Mouse (Mus musculus): Measurements from ENCODE around the gene Tmem243. TPM values are rescaled to one million over a fixed set of nuclear protein-coding genes. Genes with fewer than 3 reads are reported as not detected.
A peak's percentile ranks its signal among the peaks of the same experiment; 100 is the strongest.

Tmem243 gene
- polyA plus RNA-seq, 2 experiments = 7.5 to 16.5 TPM

- ATAC-seq (ENCODE audit: low FRiP score, low read depth) (no peak), DNase-seq (ENCODE audit: low spot score) (no peak)
- no peaks in the 10 kb centered on the region for H3K9me3 ChIP-seq (ENCODE audit: control insufficient read depth, low read length)
- H3K4me2 ChIP-seq (replicated peaks; ENCODE audit: low read depth, low read length, severe bottlenecking) = no peak overlapping the region
- H3K4me1 ChIP-seq (ENCODE audit: control insufficient read depth, insufficient read depth, low read length) = no peaks in the 10 kb centered on the region
- no peak overlapping the region for H3K27ac ChIP-seq (replicated peaks; ENCODE audit: low read depth, low read length)
- no peak for TF ChIP-seq POLR2A (IDR thresholded peaks at IDR 0.05; ENCODE audit: borderline replicate concordance, extremely low read depth, insufficient read depth, insufficient read length)
- no peak overlapping the region for H3K4me3 ChIP-seq (replicated peaks; ENCODE audit: low read length)
- no peaks in the 10 kb centered on the region for H3K27me3 ChIP-seq (ENCODE audit: control insufficient read depth, insufficient read depth, low read length)
- 56% methylated on average over 5 of the region's 5 CpGs for WGBS
- no peaks in the 10 kb centered on the region for H3K36me3 ChIP-seq (ENCODE audit: control insufficient read depth, insufficient read depth, low read length)
- no peak overlapping the region for H3K9ac ChIP-seq (ENCODE audit: low read depth, low read length, severe bottlenecking)
Observed at GRCm38 (mm10) chr5:9108490-9108889, 8.0 kb downstream of the Tmem243 start.

- Histone ChIP-seq H3K27ac (replicated peaks; ENCODE audit: low read depth, low read length) (no peak overlapping the region), H3K4me2 (replicated peaks; ENCODE audit: low read depth, low read length, severe bottlenecking) (no peak overlapping the region), H3K4me3 (replicated peaks; ENCODE audit: low read length) (no peak overlapping the region), H3K4me1 (ENCODE audit: control insufficient read depth, insufficient read depth, low read length) (no peaks in the 10 kb centered on the region), H3K36me3 (ENCODE audit: control insufficient read depth, insufficient read depth, low read length) (no peaks in the 10 kb centered on the region), H3K9me3 (ENCODE audit: control insufficient read depth, low read length) (no peaks in the 10 kb centered on the region), H3K27me3 (ENCODE audit: control insufficient read depth, insufficient read depth, low read length) (no peaks in the 10 kb centered on the region), H3K9ac (ENCODE audit: low read depth, low read length, severe bottlenecking) (no peak overlapping the region)
- DNase-seq (ENCODE audit: low spot score) (no peak), ATAC-seq (ENCODE audit: low FRiP score, low read depth) (no peak)
- no peak for TF ChIP-seq POLR2A (IDR thresholded peaks at IDR 0.05; ENCODE audit: borderline replicate concordance, extremely low read depth, insufficient read depth, insufficient read length)
Observed at GRCm38 (mm10) chr5:9109582-9109981, 9.1 kb downstream of the Tmem243 start.

GRCm38 (mm10) chr5:9111285-9111684 lies 10.8 kb downstream of the Tmem243 start:
- H3K4me3 ChIP-seq (replicated peaks; ENCODE audit: low read length) = no peak overlapping the region
- ATAC-seq (ENCODE audit: low FRiP score, low read depth) = no peak

GRCm38 (mm10) chr5:9111759-9112158 lies 11.3 kb downstream of the Tmem243 start:
- no peak overlapping the region for H3K4me2 ChIP-seq (replicated peaks; ENCODE audit: low read depth, low read length, severe bottlenecking)
- no peak for TF ChIP-seq POLR2A (IDR thresholded peaks at IDR 0.05; ENCODE audit: borderline replicate concordance, extremely low read depth, insufficient read depth, insufficient read length)
- peak; percentile 62 for DNase-seq (ENCODE audit: low spot score)
- no peak overlapping the region for H3K27ac ChIP-seq (replicated peaks; ENCODE audit: low read depth, low read length)
- no peaks in the 10 kb centered on the region for H3K4me1 ChIP-seq (ENCODE audit: control insufficient read depth, insufficient read depth, low read length)
- no peaks in the 10 kb centered on the region for H3K9me3 ChIP-seq (ENCODE audit: control insufficient read depth, low read length)
- H3K27me3 ChIP-seq (ENCODE audit: control insufficient read depth, insufficient read depth, low read length) = no peaks in the 10 kb centered on the region
- no peak overlapping the region for H3K4me3 ChIP-seq (replicated peaks; ENCODE audit: low read length)
- H3K9ac ChIP-seq (ENCODE audit: low read depth, low read length, severe bottlenecking) = no peak overlapping the region
- H3K36me3 ChIP-seq (ENCODE audit: control insufficient read depth, insufficient read depth, low read length) = peaks cover 4% of the 10 kb centered on the region; the same call in 1 of the 2 replicates
- 25% methylated on average over 5 of the region's 5 CpGs for WGBS
- peak; percentile 53; the same call in 1 of the 2 replicates for ATAC-seq (ENCODE audit: low FRiP score, low read depth)

More at GRCm38 (mm10) chr5:9111285-9111684, 10.8 kb downstream of the Tmem243 start:
- Histone ChIP-seq H3K4me1 (ENCODE audit: control insufficient read depth, insufficient read depth, low read length) (no peaks in the 10 kb centered on the region), H3K27ac (replicated peaks; ENCODE audit: low read depth, low read length) (no peak overlapping the region), H3K36me3 (ENCODE audit: control insufficient read depth, insufficient read depth, low read length) (peaks cover 3% of the 10 kb centered on the region; the same call in 1 of the 2 replicates), H3K9me3 (ENCODE audit: control insufficient read depth, low read length) (no peaks in the 10 kb centered on the region), H3K9ac (ENCODE audit: low read depth, low read length, severe bottlenecking) (no peak overlapping the region), H3K27me3 (ENCODE audit: control insufficient read depth, insufficient read depth, low read length) (no peaks in the 10 kb centered on the region), H3K4me2 (replicated peaks; ENCODE audit: low read depth, low read length, severe bottlenecking) (no peak overlapping the region)
- WGBS = 66% methylated on average over 2 of the region's 2 CpGs
- DNase-seq (ENCODE audit: low spot score) = no peak
- TF ChIP-seq POLR2A (IDR thresholded peaks at IDR 0.05; ENCODE audit: borderline replicate concordance, extremely low read depth, insufficient read depth, insufficient read length) = no peak

- peaks cover 24% of the 10 kb centered on the region for H3K36me3 ChIP-seq (ENCODE audit: control insufficient read depth, insufficient read depth, low read length)
- WGBS = 37% methylated on average over 6 of the region's 6 CpGs
- H3K27me3 ChIP-seq (ENCODE audit: control insufficient read depth, insufficient read depth, low read length) = no peaks in the 10 kb centered on the region
- H3K4me3 ChIP-seq (replicated peaks; ENCODE audit: low read length) = no peak overlapping the region
- no peak overlapping the region for H3K9ac ChIP-seq (ENCODE audit: low read depth, low read length, severe bottlenecking)
- H3K4me2 ChIP-seq (replicated peaks; ENCODE audit: low read depth, low read length, severe bottlenecking) = no peak overlapping the region
- H3K27ac ChIP-seq (replicated peaks; ENCODE audit: low read depth, low read length) = no peak overlapping the region
- H3K9me3 ChIP-seq (ENCODE audit: control insufficient read depth, low read length) = no peaks in the 10 kb centered on the region
- DNase-seq (ENCODE audit: low spot score) (no peak), ATAC-seq (ENCODE audit: low FRiP score, low read depth) (no peak)
- no peaks in the 10 kb centered on the region for H3K4me1 ChIP-seq (ENCODE audit: control insufficient read depth, insufficient read depth, low read length)
- TF ChIP-seq POLR2A (IDR thresholded peaks at IDR 0.05; ENCODE audit: borderline replicate concordance, extremely low read depth, insufficient read depth, insufficient read length) = no peak
Observed at GRCm38 (mm10) chr5:9114162-9114561, 13.7 kb downstream of the Tmem243 start.

- no peak for TF ChIP-seq POLR2A (IDR thresholded peaks at IDR 0.05; ENCODE audit: borderline replicate concordance, extremely low read depth, insufficient read depth, insufficient read length)
- H3K4me3 ChIP-seq (replicated peaks; ENCODE audit: low read length) = no peak overlapping the region
- DNase-seq (ENCODE audit: low spot score) (no peak), ATAC-seq (ENCODE audit: low FRiP score, low read depth) (no peak)
- no peaks in the 10 kb centered on the region for H3K4me1 ChIP-seq (ENCODE audit: control insufficient read depth, insufficient read depth, low read length)
- no peaks in the 10 kb centered on the region for H3K9me3 ChIP-seq (ENCODE audit: control insufficient read depth, low read length)
- 91% methylated on average over 2 of the region's 2 CpGs for WGBS
- H3K4me2 ChIP-seq (replicated peaks; ENCODE audit: low read depth, low read length, severe bottlenecking) = no peak overlapping the region
- H3K27ac ChIP-seq (replicated peaks; ENCODE audit: low read depth, low read length) = no peak overlapping the region
- H3K27me3 ChIP-seq (ENCODE audit: control insufficient read depth, insufficient read depth, low read length) = no peaks in the 10 kb centered on the region
- no peak overlapping the region for H3K9ac ChIP-seq (ENCODE audit: low read depth, low read length, severe bottlenecking)
- peaks cover 91% of the 10 kb centered on the region for H3K36me3 ChIP-seq (ENCODE audit: control insufficient read depth, insufficient read depth, low read length)
Observed at GRCm38 (mm10) chr5:9124134-9124533, 23.7 kb downstream of the Tmem243 start.

Data from limb, embryonic 14.5 days (tissue).